Mouse (Mus musculus) stomach, embryonic 16.5 days (tissue): ENCODE measurements around the gene Hmgb1. TPM values are rescaled to one million over a fixed set of nuclear protein-coding genes. Genes with fewer than 3 reads are reported as not detected.

Experiments used
- ATAC-seq: fragments of 200-750 bp; cut with Nextera tagmentation; 2 replicates; pipeline ENCODE4 v1.8.0; 2017; ENCODE audit warnings: moderate number of reproducible peaks, moderate TSS enrichment; ENCODE audit not compliant: insufficient read depth, low FRiP score
- H3K27ac ChIP-seq: fragments of 300-500 bp; sonication (generic); 2 replicates; pipeline ENCODE4 v1.5.1; 2014; ENCODE audit warnings: low read length
- H3K27me3 ChIP-seq: fragments of 300-500 bp; sonication (generic); 2 replicates; pipeline ENCODE4 v1.6.1; 2014; ENCODE audit warnings: low read length, control low read depth, mixed read lengths; ENCODE audit not compliant: control insufficient read depth, insufficient read depth
- H3K36me3 ChIP-seq: fragments of 300-500 bp; sonication (generic); 2 replicates; pipeline ENCODE4 v1.6.1; 2014; ENCODE audit warnings: low read length; ENCODE audit not compliant: control insufficient read depth, insufficient read depth
- H3K4me1 ChIP-seq: fragments of 300-500 bp; sonication (generic); 2 replicates; pipeline ENCODE4 v1.6.1; 2014; ENCODE audit warnings: low read length, control low read depth, mixed read lengths; ENCODE audit not compliant: control insufficient read depth, insufficient read depth
- H3K4me2 ChIP-seq: fragments of 300-500 bp; sonication (generic); 2 replicates; pipeline ENCODE4 v1.6.1; 2014; ENCODE audit warnings: low read depth, low read length, mixed read lengths
- H3K4me3 ChIP-seq: fragments of 300-500 bp; sonication (generic); replicated peaks from 2 replicates; pipeline ENCODE4 v1.5.1; 2014; ENCODE audit warnings: mild to moderate bottlenecking, low read length
- H3K9ac ChIP-seq: fragments of 300-500 bp; sonication (generic); 2 replicates; pipeline ENCODE4 v1.6.1; 2014; ENCODE audit warnings: low read length
- H3K9me3 ChIP-seq: fragments of 300-500 bp; sonication (generic); replicated peaks from 2 replicates; pipeline ENCODE4 v1.6.1; 2016; ENCODE audit warnings: low read length, control low read depth; ENCODE audit not compliant: control insufficient read depth
- WGBS: fragments of 180-500 bp; shearing (Covaris S2); extraction: QIAGEN DNeasy Blood & Tissue Kit; methylation state at CpG from one replicate; pipeline ENCODE4 v1.1.7; 2014; 5-methylcytosine and 5-hydroxymethylcytosine counted together
- polyA plus RNA-seq: library from polyadenylated mRNA; unstranded; fragments of >200 nt; fragmentation: Nextera tagmentation; extraction: Ambion mirVana; gene quantifications from 2 replicates; pipeline ENCODE4 v1.2.1, GENCODE M21; 2015

Hmgb1 gene
- polyA plus RNA-seq, 1 experiment from 2014 or later = 1,078 TPM

DNA sequence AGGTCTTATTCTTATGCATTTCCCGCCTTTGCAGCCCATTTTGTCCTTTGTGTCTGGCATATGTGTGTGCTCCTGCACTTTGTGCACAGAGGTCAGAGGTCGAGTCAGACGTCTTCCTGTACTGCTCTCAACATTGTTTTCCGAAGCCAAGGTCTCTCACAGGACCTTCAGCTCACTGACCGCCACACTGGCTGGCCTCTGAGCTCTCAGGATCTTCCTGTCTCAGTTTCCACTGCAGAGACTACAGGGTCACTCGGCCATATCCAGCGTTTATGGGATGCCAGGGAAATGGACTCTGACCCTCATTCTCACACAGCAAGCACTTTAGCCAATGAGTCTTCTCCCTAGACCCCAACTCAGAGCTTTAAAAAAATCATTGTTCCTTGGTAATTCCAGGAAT is 19.4 kb downstream of the Hmgb1 start:
- no peak overlapping the region for H3K4me2 ChIP-seq
- no peaks in the 10 kb centered on the region for H3K36me3 ChIP-seq
- H3K27me3 ChIP-seq = no peaks in the 10 kb centered on the region
- no peak overlapping the region for H3K9ac ChIP-seq
- no peak overlapping the region for H3K4me3 ChIP-seq
- WGBS = 53% methylated on average over 7 of the region's 7 CpGs
- peak; percentile 37; the same call in 1 of the 2 replicates for ATAC-seq
- no peak overlapping the region for H3K27ac ChIP-seq
- no peaks in the 10 kb centered on the region for H3K9me3 ChIP-seq
- no peaks in the 10 kb centered on the region for H3K4me1 ChIP-seq

DNA sequence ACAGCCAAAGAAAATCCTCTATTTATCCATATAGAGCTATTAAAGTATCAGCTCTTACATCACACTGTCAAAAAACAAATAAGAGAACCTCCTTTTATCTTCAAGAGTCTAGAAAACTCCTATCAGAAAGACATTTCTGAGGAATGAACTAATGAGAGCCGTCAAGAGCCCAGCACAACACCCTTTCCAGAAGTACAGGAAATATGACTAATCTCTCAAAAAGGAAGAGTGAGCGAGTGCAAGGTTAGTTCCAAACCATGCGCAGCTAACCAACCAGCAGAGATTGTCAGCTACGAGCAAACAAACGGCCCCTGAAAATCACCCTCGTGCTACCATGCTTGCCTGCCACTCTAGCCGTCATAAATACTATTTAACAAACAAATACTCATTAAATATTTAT is 21.4 kb downstream of the Hmgb1 start:
- no peak for ATAC-seq
- H3K9ac ChIP-seq = no peak overlapping the region
- H3K9me3 ChIP-seq = no peaks in the 10 kb centered on the region
- H3K27ac ChIP-seq = no peak overlapping the region
- no peak overlapping the region for H3K4me3 ChIP-seq
- no peaks in the 10 kb centered on the region for H3K4me1 ChIP-seq
- H3K27me3 ChIP-seq = no peaks in the 10 kb centered on the region
- 59% methylated on average over 7 of the region's 7 CpGs for WGBS
- no peaks in the 10 kb centered on the region for H3K36me3 ChIP-seq
- no peak overlapping the region for H3K4me2 ChIP-seq

DNA sequence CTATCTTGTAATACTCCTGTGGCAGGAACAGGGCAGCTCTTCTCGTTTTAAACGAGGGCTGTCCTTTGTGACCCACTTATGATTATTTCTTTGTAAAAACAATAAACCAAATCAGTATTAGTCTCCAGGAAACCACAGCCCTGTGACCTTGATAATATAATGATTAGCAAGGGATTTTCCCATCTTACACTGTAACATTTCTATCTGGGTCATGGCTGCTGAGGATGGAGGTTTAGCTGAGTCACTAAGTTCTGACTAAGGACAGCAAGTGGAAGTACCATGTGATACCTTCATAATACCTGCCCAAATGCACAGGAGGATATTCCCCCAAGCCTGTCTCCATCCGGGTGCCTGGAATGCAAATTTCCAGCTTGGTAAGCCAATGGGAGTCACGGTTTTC is 23.8 kb downstream of the Hmgb1 start:
- Histone ChIP-seq H3K9me3 (no peaks in the 10 kb centered on the region), H3K9ac (no peak overlapping the region), H3K4me1 (no peaks in the 10 kb centered on the region), H3K36me3 (no peaks in the 10 kb centered on the region), H3K4me3 (no peak overlapping the region), H3K27me3 (no peaks in the 10 kb centered on the region), H3K4me2 (no peak overlapping the region), H3K27ac (no peak overlapping the region)
- ATAC-seq = no peak
- 66% methylated on average over 4 of the region's 4 CpGs for WGBS

DNA sequence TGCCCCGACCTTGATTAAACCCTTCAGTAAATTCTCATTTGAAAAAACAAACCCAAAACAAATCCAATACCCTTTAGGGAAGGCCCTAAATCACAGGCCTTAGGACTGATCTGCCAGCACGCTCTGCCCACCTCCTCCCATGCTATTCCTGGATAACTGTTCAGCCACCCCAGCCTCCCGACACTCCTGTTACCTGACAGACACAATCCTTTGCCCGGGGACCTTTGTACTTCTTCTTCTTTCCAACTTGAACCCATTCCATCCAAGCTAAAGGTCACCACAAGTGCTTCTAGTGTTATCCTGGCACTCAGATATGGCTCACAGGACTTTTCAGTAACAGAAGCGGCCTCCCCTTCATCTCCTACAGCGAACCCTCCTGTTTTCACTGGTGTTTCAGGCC is 25.3 kb downstream of the Hmgb1 start:
- H3K9ac ChIP-seq = no peak overlapping the region
- H3K36me3 ChIP-seq = no peaks in the 10 kb centered on the region
- WGBS = 86% methylated on average over 6 of the region's 6 CpGs
- no peaks in the 10 kb centered on the region for H3K9me3 ChIP-seq
- H3K4me3 ChIP-seq = no peak overlapping the region
- H3K4me2 ChIP-seq = no peak overlapping the region
- no peak for ATAC-seq
- H3K4me1 ChIP-seq = no peaks in the 10 kb centered on the region
- H3K27me3 ChIP-seq = no peaks in the 10 kb centered on the region
- no peak overlapping the region for H3K27ac ChIP-seq

DNA sequence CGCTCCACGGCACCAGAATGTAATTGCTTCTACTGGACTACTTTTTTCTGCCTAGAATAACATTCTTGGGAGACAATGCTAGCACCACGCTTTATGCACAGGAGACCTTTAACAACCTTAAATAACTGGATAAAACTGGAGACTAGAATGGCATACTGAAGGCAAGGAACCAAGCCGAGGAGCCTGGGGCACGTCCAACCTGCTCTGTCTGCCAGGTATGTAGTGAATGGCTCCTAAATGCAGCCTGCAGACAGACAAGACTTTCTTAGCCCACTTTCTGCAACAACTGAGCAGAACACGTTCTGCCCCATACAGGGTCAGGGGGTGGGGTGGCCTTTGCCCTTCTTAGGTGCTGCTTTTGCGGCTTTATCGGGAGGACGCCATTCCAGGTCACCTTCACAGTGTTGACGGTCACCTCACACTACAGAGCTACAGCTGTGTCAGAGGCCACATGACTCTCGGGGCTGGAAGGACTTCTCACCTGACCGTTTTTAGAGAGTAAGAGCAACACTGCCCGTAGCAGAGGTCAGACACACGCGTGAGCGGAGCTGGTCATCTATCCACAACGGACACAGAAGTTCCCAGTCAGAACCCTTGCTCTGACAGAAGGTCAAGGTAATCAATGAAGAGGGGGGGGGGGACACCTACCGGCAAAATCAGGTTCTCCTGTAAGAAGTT is 27.3 kb downstream of the Hmgb1 start:
- no peak overlapping the region for H3K4me3 ChIP-seq
- ATAC-seq = no peak
- 85% methylated on average over 18 of the region's 18 CpGs for WGBS
- H3K27ac ChIP-seq = no peak overlapping the region
- H3K9ac ChIP-seq = no peak overlapping the region
- peaks cover 4% of the 10 kb centered on the region; the same call in 1 of the 2 replicates for H3K4me1 ChIP-seq
- H3K36me3 ChIP-seq = no peaks in the 10 kb centered on the region
- H3K27me3 ChIP-seq = no peaks in the 10 kb centered on the region
- no peak overlapping the region for H3K4me2 ChIP-seq
- no peaks in the 10 kb centered on the region for H3K9me3 ChIP-seq

DNA sequence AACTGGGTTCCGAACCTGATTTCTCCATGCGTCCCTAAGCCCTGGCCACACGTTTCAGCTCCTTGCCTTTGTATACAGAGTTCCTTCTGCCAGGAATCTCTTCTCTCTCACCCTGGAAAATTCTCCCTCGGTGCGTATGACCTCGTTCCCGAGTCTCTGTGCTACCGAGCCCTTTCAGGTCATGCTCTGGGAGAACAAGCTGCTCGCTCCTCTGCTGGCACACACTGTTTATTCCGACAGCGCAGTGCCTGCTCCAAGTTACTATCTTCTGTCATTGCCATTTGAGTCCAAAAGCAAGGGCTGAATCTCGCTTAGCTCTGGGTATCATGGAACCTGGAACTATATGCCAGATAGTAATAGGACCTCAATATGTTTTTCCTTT is 31.5 kb downstream of the Hmgb1 start:
- no peaks in the 10 kb centered on the region for H3K36me3 ChIP-seq
- H3K4me2 ChIP-seq = peak overlapping the region; percentile 22; the same call in 1 of the 2 replicates
- 48% methylated on average over 12 of the region's 12 CpGs for WGBS
- peaks cover 4% of the 10 kb centered on the region; the same call in 1 of the 2 replicates for H3K4me1 ChIP-seq
- 0 out of 2 replicates have a peak, but pooled peaks have one; percentile 21 for ATAC-seq
- 0 out of 2 replicates have a peak overlapping the region, but pooled peaks have one; percentile 19 for H3K9ac ChIP-seq
- peak overlapping the region; percentile 51; the same call in 1 of the 2 replicates for H3K27ac ChIP-seq
- H3K4me3 ChIP-seq = no peak overlapping the region
- no peaks in the 10 kb centered on the region for H3K27me3 ChIP-seq
- H3K9me3 ChIP-seq = no peaks in the 10 kb centered on the region

DNA sequence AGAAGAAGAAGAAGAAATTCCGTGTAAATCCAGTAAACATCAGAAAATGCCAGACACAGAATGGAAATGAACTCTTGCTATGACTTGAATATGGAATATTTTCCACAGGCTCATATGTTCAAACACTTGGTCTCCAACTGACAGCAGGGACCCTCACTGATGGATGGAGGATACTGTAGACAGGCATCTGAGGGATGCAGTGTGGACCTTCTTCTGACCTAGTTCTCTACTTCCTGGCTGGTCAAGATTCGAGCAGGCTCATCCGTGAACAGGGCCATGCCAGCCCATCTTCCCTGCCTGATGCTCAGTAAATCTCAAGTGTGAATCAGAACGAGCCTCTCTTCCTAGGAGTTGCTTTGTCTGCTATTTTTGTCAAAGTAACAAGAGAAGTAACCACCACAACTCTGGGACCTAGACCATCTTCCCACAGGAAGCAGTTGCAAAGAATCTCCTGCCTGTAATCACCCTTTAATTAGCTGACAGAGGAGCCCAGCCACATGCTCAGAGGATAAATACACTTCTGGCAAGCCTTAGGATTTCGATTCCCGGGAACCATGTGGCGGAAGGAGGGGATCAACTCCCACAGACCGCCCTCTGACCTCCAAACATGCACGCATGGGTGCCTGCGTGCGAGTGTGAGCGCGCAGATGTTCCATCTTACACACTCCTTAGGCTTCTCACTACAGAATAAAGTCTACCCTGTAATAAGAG is 32.1 kb downstream of the Hmgb1 start:
- WGBS = 49% methylated on average over 13 of the region's 13 CpGs
- Histone ChIP-seq H3K4me2 (peak overlapping the region; percentile 22; the same call in 1 of the 2 replicates), H3K4me3 (no peak overlapping the region), H3K4me1 (peaks cover 4% of the 10 kb centered on the region; the same call in 1 of the 2 replicates), H3K9me3 (no peaks in the 10 kb centered on the region), H3K9ac (no peak overlapping the region), H3K27ac (peak overlapping the region; percentile 51), H3K27me3 (no peaks in the 10 kb centered on the region), H3K36me3 (no peaks in the 10 kb centered on the region)
- 0 out of 2 replicates have a peak, but pooled peaks have one; percentile 29 for ATAC-seq

DNA sequence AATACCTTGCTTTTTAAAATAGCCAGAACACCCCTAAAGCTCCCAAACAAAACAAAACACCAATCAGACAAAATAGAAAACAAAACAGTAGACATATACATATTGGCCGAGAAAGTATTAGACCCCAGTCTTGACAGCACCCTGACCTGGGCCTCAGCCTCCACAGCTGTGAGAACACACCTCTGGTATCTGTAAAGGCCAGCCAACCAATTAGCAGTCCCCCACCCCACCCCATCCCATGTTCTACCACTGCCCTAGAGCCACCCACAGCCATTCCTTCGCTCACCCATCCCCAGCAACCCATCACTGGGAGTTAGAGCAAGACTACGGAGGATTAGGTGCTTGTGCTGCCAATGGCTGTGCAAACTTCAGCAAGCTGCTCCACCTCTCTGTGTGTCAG is 33.4 kb downstream of the Hmgb1 start:
- H3K4me3 ChIP-seq = no peak overlapping the region
- H3K9me3 ChIP-seq = no peaks in the 10 kb centered on the region
- no peak overlapping the region for H3K9ac ChIP-seq
- no peak overlapping the region for H3K27ac ChIP-seq
- no peaks in the 10 kb centered on the region for H3K27me3 ChIP-seq
- H3K4me2 ChIP-seq = no peak overlapping the region
- WGBS = 95% methylated on average over 3 of the region's 3 CpGs
- H3K4me1 ChIP-seq = peaks cover 4% of the 10 kb centered on the region; the same call in 1 of the 2 replicates
- no peak for ATAC-seq
- H3K36me3 ChIP-seq = no peaks in the 10 kb centered on the region

DNA sequence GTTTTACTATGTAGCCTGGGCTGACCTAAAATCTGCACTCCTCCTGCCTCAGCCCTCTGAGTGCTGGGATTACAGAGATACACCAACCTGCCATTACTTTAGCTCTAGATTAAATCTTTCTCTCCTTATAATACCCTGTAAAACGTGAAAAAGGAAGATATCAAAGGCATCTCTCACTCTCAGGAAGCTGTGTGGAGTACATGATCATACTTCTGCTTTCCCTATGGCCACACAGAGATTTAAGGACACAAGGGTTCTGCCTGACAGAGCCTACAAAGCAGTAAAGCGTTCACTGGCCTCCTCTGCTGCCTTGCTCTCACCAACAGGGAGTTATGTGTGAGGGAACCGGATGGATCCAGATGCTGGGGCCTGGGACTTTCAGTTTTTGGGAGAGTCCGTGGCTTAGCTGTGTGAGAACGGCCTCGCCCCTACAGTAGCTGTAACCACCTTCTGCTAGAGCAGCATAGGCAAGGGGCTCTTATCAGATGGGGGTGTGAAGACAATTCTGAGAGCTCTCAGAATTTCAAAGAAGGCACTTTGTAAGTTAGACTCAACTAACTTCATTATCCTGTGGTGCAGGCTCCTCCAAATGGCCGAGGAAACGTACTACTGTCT is 36.8 kb downstream of the Hmgb1 start:
- WGBS = 72% methylated on average over 8 of the region's 8 CpGs
- H3K9me3 ChIP-seq = no peaks in the 10 kb centered on the region
- no peak overlapping the region for H3K4me3 ChIP-seq
- peaks cover 9% of the 10 kb centered on the region; the same call in 1 of the 2 replicates for H3K4me1 ChIP-seq
- no peak for ATAC-seq
- no peak overlapping the region for H3K4me2 ChIP-seq
- no peak overlapping the region for H3K9ac ChIP-seq
- H3K36me3 ChIP-seq = no peaks in the 10 kb centered on the region
- no peaks in the 10 kb centered on the region for H3K27me3 ChIP-seq
- no peak overlapping the region for H3K27ac ChIP-seq
